Mouse (Mus musculus): ENCODE results near the gene Tmem128. TPM values are rescaled to one million over a fixed set of nuclear protein-coding genes. Genes with fewer than 3 reads are reported as not detected.

The Tmem128 gene
- polyA plus RNA-seq, 1 experiment: 62.5 TPM

DNA sequence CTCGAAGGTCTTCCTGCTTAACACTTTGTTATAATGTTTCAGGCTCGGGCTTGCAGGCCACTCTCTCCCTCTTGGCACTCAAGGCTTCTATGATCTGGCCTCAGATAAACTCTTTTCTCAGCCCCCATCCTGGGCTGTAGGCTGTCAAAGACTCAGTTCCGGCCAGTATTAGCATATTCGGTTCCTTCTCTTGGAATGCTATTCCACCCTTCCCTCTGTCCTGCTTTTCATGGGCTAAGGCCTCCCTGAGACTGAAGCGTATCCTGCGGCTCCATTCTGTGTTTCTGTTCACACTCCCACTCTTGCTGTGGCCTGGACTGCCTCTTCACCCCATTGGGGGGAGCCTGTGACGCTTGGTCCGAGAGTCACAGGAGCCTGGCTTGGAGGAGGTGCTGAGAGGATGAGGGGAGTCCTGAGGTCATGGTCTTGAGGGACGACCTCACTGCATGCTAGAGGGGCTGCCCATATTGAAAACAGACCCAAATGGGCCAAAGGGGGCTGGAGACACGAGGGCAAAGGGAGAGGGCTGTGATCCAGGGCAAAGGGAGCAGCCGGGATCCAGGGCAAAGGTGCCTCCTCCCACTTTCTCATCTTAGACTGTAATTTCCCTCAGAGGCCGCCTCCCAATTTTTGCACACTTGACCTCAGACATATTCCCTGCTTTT lies 18.1 kb downstream of the Tmem128 start:
- no peak overlapping the region for H3K27ac ChIP-seq (ENCODE audit: control insufficient read depth, insufficient read depth, low read depth, low read length)
- no peak for TF ChIP-seq CTCF (IDR thresholded peaks at IDR 0.05; ENCODE audit: control insufficient read depth, insufficient read depth, insufficient replicate concordance, low read depth, low read length)
- no peaks in the 10 kb centered on the region for H3K36me3 ChIP-seq (ENCODE audit: control insufficient read depth, insufficient read depth, low read length)
- no peak overlapping the region for H3K4me3 ChIP-seq (ENCODE audit: control insufficient read depth, low read depth, low read length)
- H3K4me1 ChIP-seq (ENCODE audit: control insufficient read depth, insufficient read depth, low read length): peaks cover 9% of the 10 kb centered on the region
- H3K27me3 ChIP-seq (ENCODE audit: control insufficient read depth, insufficient read depth, low read length): no peaks in the 10 kb centered on the region; the same call in 1 of the 2 replicates

DNA sequence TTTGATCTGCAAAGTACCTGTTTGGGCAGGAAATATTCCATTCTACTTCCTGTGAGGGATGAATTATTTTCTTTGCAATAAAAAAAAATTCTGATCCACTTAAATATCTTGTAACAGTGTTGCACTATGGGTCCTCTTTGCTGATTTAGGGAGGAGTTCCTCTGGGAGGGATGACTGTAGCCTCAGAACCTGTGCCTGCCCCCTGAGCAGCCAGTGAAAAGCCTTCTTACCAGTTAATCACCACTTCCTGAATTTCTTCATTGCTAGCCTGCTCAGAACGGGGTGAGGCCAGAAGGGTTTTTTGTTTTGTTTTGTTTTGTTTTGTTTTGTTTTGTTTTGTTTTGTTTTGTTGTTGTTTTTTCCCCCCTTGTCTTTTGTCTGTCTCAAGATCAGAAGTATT lies 20.1 kb downstream of the Tmem128 start:
- peaks cover 9% of the 10 kb centered on the region for H3K4me1 ChIP-seq (ENCODE audit: control insufficient read depth, insufficient read depth, low read length)
- H3K27ac ChIP-seq (ENCODE audit: control insufficient read depth, insufficient read depth, low read depth, low read length): no peak overlapping the region
- TF ChIP-seq POLR2A (IDR thresholded peaks at IDR 0.05; ENCODE audit: control insufficient read depth, low read depth, low read length) (no peak), CTCF (IDR thresholded peaks at IDR 0.05; ENCODE audit: control insufficient read depth, insufficient read depth, insufficient replicate concordance, low read depth, low read length) (no peak)
- H3K4me3 ChIP-seq (ENCODE audit: control insufficient read depth, low read depth, low read length): no peak overlapping the region
- no peaks in the 10 kb centered on the region; the same call in 1 of the 2 replicates for H3K27me3 ChIP-seq (ENCODE audit: control insufficient read depth, insufficient read depth, low read length)
- no peaks in the 10 kb centered on the region for H3K36me3 ChIP-seq (ENCODE audit: control insufficient read depth, insufficient read depth, low read length)

DNA sequence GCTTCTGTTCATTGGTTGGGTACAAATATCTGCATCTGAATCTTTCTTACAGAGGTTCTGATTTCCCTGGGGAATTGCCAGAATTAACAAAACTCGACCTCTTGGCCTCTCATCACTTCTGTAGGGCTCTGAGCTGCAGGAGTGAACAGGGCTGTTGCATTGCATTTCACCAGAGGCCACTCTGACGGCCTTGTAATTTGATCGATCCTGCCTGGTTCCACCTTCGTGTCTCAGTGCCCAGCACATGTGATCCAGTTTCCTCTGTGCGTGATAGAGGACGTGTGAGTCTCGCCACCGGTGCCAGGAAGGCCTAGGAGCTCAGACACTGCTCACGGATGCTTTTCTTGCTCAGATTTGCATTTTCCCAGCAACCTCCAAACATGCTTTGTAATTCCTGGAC lies 25.7 kb downstream of the Tmem128 start:
- Histone ChIP-seq H3K27ac (ENCODE audit: control insufficient read depth, insufficient read depth, low read depth, low read length) (no peak overlapping the region), H3K27me3 (ENCODE audit: control insufficient read depth, insufficient read depth, low read length) (no peaks in the 10 kb centered on the region), H3K4me1 (ENCODE audit: control insufficient read depth, insufficient read depth, low read length) (no peaks in the 10 kb centered on the region), H3K4me3 (ENCODE audit: control insufficient read depth, low read depth, low read length) (no peak overlapping the region), H3K36me3 (ENCODE audit: control insufficient read depth, insufficient read depth, low read length) (no peaks in the 10 kb centered on the region)
- no peak for TF ChIP-seq CTCF (IDR thresholded peaks at IDR 0.05; ENCODE audit: control insufficient read depth, insufficient read depth, insufficient replicate concordance, low read depth, low read length)
- TF ChIP-seq POLR2A (IDR thresholded peaks at IDR 0.05; ENCODE audit: control insufficient read depth, low read depth, low read length): no peak

DNA sequence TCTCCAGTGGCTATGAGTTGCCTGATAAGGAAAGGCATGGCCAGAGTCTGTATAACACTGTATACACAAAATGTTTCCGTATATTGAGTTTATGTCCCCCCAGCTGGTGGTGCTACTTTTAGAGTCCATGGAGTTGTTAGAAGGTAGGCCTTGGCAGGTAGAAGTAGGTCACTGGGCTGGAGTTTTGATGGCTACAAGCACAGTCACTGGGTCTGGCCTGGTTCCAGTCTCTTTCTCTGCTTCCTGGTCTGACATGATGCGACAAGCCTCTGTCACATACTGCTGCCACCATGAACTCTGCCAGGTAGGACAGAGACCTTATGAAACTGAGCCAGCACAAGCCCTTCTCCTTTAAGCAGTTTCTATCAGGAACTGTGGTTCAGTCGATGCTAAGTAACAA lies 28.5 kb downstream of the Tmem128 start:
- Histone ChIP-seq H3K36me3 (ENCODE audit: control insufficient read depth, insufficient read depth, low read length) (no peaks in the 10 kb centered on the region), H3K4me3 (ENCODE audit: control insufficient read depth, low read depth, low read length) (no peak overlapping the region), H3K27me3 (ENCODE audit: control insufficient read depth, insufficient read depth, low read length) (no peaks in the 10 kb centered on the region), H3K27ac (ENCODE audit: control insufficient read depth, insufficient read depth, low read depth, low read length) (no peak overlapping the region), H3K4me1 (ENCODE audit: control insufficient read depth, insufficient read depth, low read length) (no peaks in the 10 kb centered on the region)
- TF ChIP-seq POLR2A (IDR thresholded peaks at IDR 0.05; ENCODE audit: control insufficient read depth, low read depth, low read length) (no peak), CTCF (IDR thresholded peaks at IDR 0.05; ENCODE audit: control insufficient read depth, insufficient read depth, insufficient replicate concordance, low read depth, low read length) (no peak)

DNA sequence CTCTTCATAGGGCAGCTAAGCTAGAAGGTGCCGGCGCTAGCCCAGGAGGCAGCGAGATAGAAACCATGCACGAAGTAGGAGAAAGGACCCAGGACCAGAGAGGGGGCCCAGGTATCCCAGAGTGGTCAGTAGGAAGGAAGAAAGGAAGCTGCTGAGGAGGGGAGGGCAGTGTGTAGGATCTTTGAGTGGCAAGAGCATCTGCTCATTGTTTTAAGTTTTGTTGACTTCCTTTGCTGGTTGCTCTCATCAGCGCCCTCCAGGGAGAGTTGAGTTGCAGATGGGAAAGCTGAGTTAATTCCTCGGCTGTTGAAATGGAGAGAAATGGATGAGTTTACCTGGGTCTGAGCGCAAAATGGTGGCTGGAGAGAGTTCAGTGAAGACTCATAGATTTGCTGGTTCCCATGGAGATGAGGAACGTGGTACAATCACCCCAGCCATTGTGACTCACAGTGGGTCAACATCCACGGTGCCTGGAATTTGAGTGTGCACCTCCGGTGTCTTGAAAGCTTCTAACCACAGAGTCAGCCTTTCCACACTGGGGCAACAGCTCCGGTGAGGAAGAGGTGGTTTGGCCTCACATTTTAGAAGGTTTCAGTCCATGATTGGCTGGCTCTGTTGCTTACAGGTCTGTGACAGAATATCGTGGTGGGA lies 41.9 kb downstream of the Tmem128 start:
- TF ChIP-seq POLR2A (IDR thresholded peaks at IDR 0.05; ENCODE audit: control insufficient read depth, low read depth, low read length) (no peak), CTCF (IDR thresholded peaks at IDR 0.05; ENCODE audit: control insufficient read depth, insufficient read depth, insufficient replicate concordance, low read depth, low read length) (no peak)
- Histone ChIP-seq H3K4me1 (ENCODE audit: control insufficient read depth, insufficient read depth, low read length) (peaks cover 2% of the 10 kb centered on the region; the same call in 1 of the 2 replicates), H3K27me3 (ENCODE audit: control insufficient read depth, insufficient read depth, low read length) (no peaks in the 10 kb centered on the region), H3K4me3 (ENCODE audit: control insufficient read depth, low read depth, low read length) (peak overlapping the region; percentile 76), H3K27ac (ENCODE audit: control insufficient read depth, insufficient read depth, low read depth, low read length) (no peak overlapping the region), H3K36me3 (ENCODE audit: control insufficient read depth, insufficient read depth, low read length) (no peaks in the 10 kb centered on the region)

DNA sequence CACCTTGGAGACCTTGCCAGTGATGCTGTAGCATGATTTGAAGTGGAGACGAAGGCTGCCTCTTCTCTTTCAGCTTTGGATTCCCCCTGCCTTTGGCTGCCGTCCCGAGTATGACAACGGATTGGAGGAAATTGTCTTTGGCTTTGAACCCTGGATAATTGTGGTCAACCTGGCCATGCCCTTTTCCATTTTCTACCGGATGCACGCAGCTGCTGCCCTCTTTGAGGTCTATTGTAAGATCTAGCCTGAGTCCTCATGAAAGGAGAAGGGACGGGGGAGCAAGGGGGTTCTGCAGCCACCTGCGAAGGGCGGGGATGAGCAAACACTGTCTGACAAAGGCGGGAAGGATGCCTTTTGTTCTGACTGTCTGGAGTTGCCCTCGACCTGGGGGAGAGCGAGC lies 42.7 kb downstream of the Tmem128 start:
- no peaks in the 10 kb centered on the region for H3K27me3 ChIP-seq (ENCODE audit: control insufficient read depth, insufficient read depth, low read length)
- peak overlapping the region; percentile 76 for H3K4me3 ChIP-seq (ENCODE audit: control insufficient read depth, low read depth, low read length)
- peaks cover 4% of the 10 kb centered on the region; the same call in 1 of the 2 replicates for H3K4me1 ChIP-seq (ENCODE audit: control insufficient read depth, insufficient read depth, low read length)
- no peak overlapping the region for H3K27ac ChIP-seq (ENCODE audit: control insufficient read depth, insufficient read depth, low read depth, low read length)
- no peak for TF ChIP-seq POLR2A (IDR thresholded peaks at IDR 0.05; ENCODE audit: control insufficient read depth, low read depth, low read length)
- no peak for TF ChIP-seq CTCF (IDR thresholded peaks at IDR 0.05; ENCODE audit: control insufficient read depth, insufficient read depth, insufficient replicate concordance, low read depth, low read length)
- no peaks in the 10 kb centered on the region for H3K36me3 ChIP-seq (ENCODE audit: control insufficient read depth, insufficient read depth, low read length)

DNA sequence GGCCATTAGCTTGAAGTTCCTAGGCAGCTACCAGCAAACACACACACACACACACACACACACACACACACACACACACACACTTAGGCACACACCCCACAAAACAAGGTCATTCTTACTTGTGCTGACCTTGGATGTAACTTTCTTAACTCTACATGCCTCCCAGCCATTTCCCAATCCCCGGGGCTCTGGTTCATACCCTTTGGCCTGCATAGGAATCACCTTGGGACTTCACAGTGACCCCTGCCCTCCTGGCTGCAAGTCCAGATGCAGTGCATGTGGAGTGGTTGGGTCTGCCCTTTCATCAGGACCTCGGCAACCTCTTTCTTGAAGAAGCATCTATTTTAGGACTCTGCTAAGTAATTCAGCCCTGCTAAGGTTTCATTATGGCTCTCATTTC lies 45.3 kb downstream of the Tmem128 start:
- TF ChIP-seq POLR2A (IDR thresholded peaks at IDR 0.05; ENCODE audit: control insufficient read depth, low read depth, low read length): no peak
- H3K27me3 ChIP-seq (ENCODE audit: control insufficient read depth, insufficient read depth, low read length): no peaks in the 10 kb centered on the region
- H3K36me3 ChIP-seq (ENCODE audit: control insufficient read depth, insufficient read depth, low read length): no peaks in the 10 kb centered on the region
- H3K4me3 ChIP-seq (ENCODE audit: control insufficient read depth, low read depth, low read length): no peak overlapping the region
- no peak overlapping the region for H3K27ac ChIP-seq (ENCODE audit: control insufficient read depth, insufficient read depth, low read depth, low read length)
- peaks cover 2% of the 10 kb centered on the region; the same call in 1 of the 2 replicates for H3K4me1 ChIP-seq (ENCODE audit: control insufficient read depth, insufficient read depth, low read length)
